Mouse (Mus musculus): ENCODE results near the gene Mrpl14.

The Mrpl14 gene

GRCm38 (mm10) chr17:45686716-45687115 is 594 bp downstream of the Mrpl14 start, which contains the start of gene Tmem63b:
Gene Tmem63b (minus strand): TSS chr17:45686905.
- in situ Hi-C loops (cut with MboI, MseI), result no loop called here

- in situ Hi-C loops (cut with MboI, MseI), result no loop called here
Measured at GRCm38 (mm10) chr17:45689120-45689519, 3.0 kb downstream of the Mrpl14 start.

GRCm38 (mm10) chr17:45690044-45690443 is 3.9 kb downstream of the Mrpl14 start:
- in situ Hi-C loops (cut with MboI, MseI), result no loop called here

GRCm38 (mm10) chr17:45692159-45692558 is 6.0 kb downstream of the Mrpl14 start:
- in situ Hi-C loops (cut with MboI, MseI), result no loop called here

DNA sequence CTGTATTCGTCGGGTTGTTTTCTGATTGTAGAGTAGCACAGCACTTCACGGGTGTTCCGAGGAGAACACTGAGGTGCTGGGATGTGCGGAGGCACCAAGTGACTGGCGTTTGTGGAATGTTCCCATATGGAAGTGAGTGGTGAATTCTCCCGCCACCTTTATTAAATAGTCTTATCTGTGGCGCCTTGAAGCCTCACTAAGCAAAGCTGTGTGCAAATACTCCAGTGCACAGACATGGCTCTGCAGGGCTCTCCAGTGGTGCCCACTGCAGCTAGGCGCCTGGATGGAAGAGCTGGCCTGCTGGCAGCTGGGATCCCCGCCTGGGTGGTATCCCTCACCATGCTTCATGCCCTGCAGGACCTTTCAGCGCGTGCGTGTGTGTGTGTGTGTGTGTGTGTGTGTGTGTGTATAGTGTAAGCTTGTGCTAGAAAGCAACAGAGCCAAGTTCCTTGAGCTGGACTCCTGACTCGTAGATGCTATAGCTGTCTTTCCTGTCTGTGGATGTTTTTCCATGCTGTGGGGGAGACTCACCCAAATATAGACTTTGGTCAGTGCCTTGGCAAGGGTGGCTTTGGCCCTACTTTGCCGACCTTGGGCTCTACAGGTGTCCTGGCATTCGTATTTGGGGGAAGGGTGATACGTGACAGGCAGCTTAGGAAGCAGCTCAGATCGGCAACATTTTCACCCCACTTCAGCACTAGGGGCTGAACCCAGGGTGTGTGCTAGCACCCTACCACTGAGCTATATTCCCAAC is 7.9 kb downstream of the Mrpl14 start:
- in situ Hi-C loops (cut with MboI, MseI), result no loop called here

DNA sequence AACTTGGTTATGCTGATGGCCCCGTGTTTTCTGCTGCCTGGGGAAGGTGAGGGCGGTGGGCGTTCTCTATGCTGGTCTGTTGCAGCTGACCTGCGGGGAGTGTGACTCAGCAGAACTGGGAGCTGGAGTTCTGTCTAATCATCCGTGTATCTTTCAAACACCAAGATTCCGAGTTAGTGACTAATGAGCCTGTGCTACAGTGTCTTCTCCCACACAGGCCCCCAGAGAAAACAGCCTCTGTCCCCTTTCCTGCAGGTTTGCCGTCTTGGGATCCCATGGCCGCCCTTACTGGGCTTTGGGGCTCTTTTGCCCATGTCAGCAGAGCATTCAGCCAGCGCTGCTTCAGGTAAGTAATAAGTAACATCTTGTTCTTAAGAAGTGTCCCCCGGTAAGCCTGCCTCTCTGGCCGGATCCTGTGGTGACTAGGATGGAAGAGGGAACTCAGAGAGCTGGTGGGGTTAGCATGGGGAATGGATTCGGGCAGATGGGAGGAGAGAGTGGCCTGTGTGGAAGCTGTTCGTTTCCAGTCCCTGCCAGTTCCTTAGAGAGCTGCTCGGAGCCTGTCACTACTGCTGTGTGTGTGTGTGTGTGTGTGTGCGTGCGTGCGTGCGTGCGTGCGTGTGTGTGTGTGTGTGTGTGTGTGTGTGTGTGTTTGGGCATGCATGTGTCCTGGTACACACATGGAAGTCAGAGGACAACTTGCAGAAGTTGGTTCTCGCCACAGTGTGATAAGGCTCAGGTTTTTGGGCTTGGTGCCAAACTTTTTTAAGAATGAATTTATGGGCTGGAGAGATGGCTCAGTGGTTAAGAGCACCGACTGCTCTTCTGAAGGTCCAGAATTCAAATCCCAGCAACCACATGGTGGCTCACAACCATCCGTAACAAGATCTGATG is 9.4 kb downstream of the Mrpl14 start:
- in situ Hi-C loops (cut with MboI, MseI), result no loop called here

DNA sequence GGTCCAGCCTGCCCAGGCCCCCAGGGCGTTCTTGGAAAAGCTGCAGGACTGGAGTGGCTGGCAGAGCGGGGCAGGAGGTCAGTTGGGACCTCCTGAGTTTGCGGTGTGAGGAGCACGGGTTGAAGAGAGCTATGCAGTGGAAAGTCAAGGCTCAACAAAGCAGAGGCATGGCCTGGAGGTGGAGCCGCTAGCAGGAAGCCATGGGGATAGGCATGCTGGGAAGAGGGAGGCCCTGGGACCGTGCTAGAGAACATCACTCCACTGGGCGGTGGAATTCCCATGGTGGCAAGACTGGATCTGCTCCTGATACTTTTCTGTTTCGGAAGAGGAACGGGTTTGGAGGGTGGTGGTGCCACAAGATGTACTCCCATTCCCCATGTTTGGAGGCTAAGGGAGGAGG is 10.9 kb downstream of the Mrpl14 start:
- in situ Hi-C loops (cut with MboI, MseI), result no loop called here

- in situ Hi-C loops (cut with MboI, MseI), result no loop called here
Measured at GRCm38 (mm10) chr17:45698368-45698767, 12.2 kb downstream of the Mrpl14 start.

DNA sequence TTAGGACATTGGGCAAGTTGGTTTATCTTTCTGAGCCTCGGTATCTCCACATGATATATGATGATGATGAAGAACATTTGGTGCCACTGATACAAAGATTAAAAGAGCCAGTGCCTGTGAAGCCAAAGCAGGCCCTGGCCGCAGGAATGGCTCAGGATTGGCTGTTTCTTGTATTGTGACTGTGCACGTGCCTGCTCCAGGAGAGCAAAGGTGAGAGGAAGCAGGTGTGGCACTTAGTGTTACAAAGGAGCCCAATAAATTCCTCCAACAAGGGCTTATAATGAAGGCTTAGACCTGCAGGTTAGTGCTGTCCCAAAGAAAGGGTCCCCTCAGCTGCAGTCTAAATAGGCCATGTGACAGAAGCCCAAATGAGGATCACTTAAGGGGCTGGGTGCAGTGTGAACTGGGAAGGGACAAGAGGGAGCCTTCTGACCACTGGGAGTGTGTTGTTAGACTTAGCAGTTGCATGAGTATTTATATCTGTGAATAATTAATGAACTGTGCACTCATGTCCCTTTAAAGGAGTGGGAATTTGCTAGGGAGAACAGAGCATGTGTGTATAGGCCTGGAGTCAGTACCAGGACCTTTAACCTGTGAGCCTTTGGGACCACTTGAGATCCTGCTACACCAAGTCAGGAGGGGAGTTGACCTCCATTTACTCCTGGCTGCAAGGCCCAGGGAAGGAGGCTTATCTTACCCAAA is 13.1 kb downstream of the Mrpl14 start:
- in situ Hi-C loops (cut with MboI, MseI), result no loop called here

DNA sequence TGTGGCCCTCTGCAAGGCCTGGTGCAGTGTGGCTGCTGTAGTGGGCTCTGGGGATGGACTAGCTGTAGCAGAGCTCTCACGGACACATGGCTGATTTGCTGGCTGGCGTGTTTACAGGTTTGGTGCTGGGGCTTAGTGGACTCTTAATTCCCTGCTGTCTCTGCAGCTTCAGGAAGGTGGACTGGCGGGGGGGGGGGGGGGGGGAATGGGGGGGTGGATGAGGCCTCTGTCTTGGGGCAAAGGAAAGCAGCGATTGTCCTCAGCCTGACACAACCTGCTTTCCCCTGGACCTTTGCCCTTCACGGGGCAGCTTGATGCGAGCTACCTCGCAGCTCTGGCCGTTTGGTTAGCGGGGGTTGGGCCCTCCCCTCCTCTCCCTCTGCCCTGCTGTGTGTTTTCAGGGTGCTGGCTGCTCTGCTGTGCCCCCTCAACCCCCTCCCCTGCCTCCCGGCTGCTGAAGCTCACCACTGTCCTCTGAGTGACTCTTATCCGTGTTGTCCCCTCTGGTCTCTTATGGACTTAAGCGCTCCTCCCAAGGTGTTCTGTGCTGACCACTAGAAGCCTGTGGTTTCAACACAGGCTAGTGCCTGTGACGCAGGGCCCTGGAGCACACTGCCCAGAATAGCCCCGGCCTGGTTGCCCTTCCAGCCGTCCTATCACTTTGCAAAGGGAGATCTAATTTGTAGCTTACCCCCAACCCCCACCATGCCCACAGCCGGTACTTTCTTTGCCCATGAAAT is 14.5 kb downstream of the Mrpl14 start:
- in situ Hi-C loops (cut with MboI, MseI), result no loop called here

GRCm38 (mm10) chr17:45701236-45701591 is 15.1 kb downstream of the Mrpl14 start:
- in situ Hi-C loops (cut with MboI, MseI), result no loop called here

- in situ Hi-C loops (cut with MboI, MseI), result no loop called here
Measured at GRCm38 (mm10) chr17:45702254-45702653, 16.1 kb downstream of the Mrpl14 start.

DNA sequence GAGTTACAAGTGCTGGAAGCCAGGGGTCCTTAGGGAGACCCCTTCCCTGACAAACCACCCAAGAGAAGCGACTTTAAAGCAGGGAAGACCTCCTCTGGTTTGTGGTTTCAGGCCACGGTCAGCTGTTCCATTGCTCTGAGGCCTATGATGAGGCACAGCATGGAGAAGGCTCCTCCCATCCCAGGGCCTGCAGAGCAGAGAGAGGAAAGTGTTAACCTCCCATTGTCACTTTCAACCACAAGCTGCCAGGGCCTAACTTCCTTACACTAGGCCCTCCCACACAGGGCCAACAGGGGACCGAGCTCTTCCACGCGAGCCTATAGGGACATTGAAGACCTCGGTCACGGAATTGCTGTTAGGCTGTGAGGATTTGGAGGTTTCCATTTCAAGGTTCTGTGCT is 17.1 kb downstream of the Mrpl14 start:
- in situ Hi-C loops (cut with MboI, MseI), result no loop called here

DNA sequence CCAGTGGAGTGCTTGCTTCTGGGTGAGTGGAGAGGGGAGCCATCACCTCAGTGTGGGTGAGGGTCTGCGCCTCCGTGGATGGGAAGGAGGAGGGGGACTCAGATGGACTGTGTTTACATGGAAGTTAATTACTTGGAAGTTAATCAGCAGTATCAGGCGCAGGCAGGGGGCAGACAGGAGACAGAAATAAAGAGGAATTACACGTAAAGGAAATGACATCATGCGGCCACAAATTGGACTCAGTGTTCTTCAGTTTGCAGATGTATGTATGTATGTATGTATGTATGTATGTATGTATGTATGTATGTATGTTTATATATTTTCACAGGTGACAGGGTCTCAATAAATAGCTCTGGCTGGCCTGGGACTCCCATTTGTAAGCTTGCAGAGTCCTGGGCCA is 20.7 kb downstream of the Mrpl14 start:
- in situ Hi-C loops (cut with MboI, MseI), result no loop called here

GRCm38 (mm10) chr17:45707376-45707775 is 21.3 kb downstream of the Mrpl14 start:
- in situ Hi-C loops (cut with MboI, MseI), result no loop called here

- in situ Hi-C loops (cut with MboI, MseI), result no loop called here
Measured at GRCm38 (mm10) chr17:45708179-45708578, 22.1 kb downstream of the Mrpl14 start.

GRCm38 (mm10) chr17:45709829-45710228 is 23.7 kb downstream of the Mrpl14 start:
- in situ Hi-C loops (cut with MboI, MseI), result no loop called here

DNA sequence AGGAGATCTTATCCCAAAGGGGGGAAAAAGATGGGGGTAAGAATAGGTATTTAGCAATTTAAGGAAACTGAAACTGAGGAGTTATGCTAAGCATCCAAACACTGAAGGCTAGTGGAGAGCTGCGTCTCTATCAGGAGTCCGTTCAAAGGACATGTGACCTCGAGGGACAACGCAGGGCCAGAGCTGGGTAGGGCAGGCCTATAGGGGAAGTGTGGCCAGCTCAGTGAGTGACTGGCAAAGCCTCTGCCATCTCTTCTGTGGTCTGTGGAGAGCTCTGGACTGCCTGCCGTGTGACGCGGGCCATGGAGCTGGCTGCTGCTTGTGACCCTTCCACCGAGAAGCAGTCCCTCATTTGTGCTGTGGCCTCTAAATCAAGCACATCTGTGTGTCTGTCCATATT is 24.3 kb downstream of the Mrpl14 start:
- in situ Hi-C loops (cut with MboI, MseI), result no loop called here

DNA sequence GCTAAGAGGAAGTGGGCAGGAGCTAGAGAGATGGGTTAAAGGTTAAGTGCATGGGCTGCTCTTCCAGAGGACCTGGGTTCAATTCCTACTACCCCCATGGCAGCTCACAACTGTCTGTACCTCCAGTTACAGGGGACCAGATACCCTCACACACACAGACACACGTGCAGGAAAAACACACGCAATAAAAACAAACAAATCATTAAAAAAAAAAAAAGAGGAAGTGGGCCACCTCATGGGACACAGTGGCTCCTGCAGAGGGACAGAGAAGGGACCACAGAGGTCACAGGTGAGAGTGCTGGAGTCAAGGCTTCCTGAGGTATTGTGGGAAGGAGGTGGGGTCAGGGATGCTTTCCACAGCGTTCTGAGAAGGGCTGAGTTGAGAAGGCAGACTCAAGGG is 25.4 kb downstream of the Mrpl14 start:
- in situ Hi-C loops (cut with MboI, MseI), result no loop called here

DNA sequence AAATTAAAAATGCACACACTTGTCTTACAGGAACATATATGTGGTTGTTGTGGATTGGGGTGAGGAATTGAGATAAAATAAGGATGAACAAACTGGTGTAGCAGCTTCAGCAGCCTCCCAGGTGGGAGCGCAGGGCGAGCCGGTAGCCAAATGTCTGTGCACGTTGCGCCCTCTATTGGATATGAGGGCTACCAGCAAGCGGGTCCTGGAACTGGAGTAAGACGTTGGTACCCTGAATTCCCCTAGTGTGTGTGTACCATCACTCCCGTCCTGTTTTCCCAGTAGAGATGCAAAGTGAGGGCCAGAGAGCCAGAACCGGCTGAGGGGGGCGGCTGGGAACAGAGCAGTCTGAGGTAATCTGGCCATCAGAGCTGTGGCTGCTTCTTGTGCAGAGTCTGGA is 32.2 kb downstream of the Mrpl14 start:
- in situ Hi-C loops (cut with MboI, MseI), result no loop called here
